Mouse (Mus musculus): ENCODE measurements around the gene Mxi1.

The Mxi1 gene

GRCm38 (mm10) chr19:53310348-53310747 is at the start of gene Mxi1:
Mxi1 (plus strand) TSS chr19:53310518.
- in situ Hi-C loops (cut with MboI, MseI) = loop anchor here (5.0 kb wide), 1 partner anchor 168 kb away; the partner anchor contains the start of gene Add3

- in situ Hi-C loops (cut with MboI, MseI) = no loop called here
Measured at GRCm38 (mm10) chr19:53260828-53261227, 49.5 kb upstream of the Mxi1 start.

GRCm38 (mm10) chr19:53262061-53262460 is 48.3 kb upstream of the Mxi1 start:
- in situ Hi-C loops (cut with MboI, MseI) = no loop called here

GRCm38 (mm10) chr19:53263859-53264733 is 46.2 kb upstream of the Mxi1 start:
- in situ Hi-C loops (cut with MboI, MseI) = no loop called here

- in situ Hi-C loops (cut with MboI, MseI) = no loop called here
Measured at GRCm38 (mm10) chr19:53264821-53265727, 45.2 kb upstream of the Mxi1 start.

DNA sequence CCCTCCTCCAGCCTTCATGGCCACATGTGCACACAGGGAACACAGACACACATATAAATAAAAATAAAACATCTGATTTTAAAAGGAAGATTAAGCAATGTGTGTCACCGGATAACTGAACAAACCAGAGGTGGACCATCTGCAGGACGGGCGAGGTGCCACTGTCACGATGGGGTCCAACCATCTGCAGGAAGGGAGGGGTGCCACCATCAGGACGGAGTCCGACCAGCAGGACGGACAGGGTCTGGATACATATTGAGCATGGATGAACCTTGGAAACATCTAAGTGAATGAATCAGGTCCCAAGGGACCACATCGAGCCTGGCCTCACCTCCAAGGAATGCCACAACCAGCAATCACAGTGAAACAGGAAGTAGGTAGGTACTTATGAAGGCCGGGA is 43.0 kb upstream of the Mxi1 start:
- in situ Hi-C loops (cut with MboI, MseI) = no loop called here

DNA sequence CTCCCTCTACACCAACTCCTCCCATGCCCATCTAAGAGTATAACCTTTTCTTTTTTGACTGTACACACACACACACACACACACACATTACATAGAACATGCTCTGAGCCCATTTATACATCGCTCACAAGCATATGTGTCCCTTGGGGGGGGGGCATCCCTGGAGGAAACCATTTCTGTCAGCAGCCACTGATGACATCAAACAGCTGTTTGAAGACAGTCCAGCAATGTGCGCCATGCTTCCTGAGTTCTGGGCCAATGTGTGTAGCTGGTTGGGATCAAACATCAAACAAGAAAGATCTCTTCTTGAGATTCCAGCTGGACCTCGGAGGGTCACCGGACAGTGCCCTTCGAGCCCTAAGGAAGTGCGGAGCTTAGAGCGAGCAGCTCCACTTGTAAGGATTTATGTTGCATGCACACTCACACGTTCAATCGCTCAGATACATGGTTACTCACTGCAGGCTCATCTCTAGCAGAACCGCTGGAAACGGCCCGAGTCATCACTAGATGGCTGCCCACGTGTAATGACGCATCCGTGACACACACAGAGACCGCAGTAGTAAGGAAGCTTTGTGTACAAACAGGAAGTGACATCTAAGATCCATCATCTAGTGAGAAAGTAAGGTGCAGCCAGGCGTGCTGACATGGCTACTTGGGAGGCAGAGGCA is 37.1 kb upstream of the Mxi1 start:
- in situ Hi-C loops (cut with MboI, MseI) = no loop called here

DNA sequence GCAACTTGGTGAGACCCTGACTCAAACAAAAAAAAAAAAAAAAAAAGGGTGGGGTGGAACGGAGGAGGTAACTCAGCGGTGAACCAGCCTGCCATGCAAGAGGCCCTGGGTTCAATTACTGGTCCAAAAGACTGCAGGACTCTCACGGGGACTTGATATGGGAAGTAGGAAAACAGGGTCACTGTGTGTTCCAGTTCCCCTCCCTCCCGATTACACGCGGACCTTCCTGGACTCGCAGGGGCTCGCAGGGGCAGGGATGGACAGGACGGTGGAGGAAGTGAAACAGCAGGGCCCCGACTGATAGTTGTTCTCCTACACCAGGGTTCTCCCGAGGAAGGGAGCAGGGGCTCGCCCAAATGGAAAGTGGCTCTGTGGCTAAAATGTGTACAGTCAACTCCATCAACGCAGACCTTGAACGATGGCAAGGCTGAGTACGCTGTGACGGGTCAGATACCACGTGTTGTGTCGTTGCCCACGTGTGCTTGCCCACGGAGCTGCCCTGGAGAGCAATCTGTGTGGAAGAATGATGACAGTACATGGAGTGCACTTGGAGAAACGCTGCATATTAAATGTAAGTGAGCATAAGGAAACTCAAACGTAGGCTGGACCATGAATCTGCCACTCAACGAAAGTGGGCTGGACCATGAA is 36.4 kb upstream of the Mxi1 start:
- in situ Hi-C loops (cut with MboI, MseI) = no loop called here

GRCm38 (mm10) chr19:53275204-53275603 is 35.1 kb upstream of the Mxi1 start:
- in situ Hi-C loops (cut with MboI, MseI) = no loop called here

GRCm38 (mm10) chr19:53276902-53277707 is 33.2 kb upstream of the Mxi1 start:
- in situ Hi-C loops (cut with MboI, MseI) = no loop called here

GRCm38 (mm10) chr19:53278491-53279415 is 31.6 kb upstream of the Mxi1 start:
- in situ Hi-C loops (cut with MboI, MseI) = no loop called here

DNA sequence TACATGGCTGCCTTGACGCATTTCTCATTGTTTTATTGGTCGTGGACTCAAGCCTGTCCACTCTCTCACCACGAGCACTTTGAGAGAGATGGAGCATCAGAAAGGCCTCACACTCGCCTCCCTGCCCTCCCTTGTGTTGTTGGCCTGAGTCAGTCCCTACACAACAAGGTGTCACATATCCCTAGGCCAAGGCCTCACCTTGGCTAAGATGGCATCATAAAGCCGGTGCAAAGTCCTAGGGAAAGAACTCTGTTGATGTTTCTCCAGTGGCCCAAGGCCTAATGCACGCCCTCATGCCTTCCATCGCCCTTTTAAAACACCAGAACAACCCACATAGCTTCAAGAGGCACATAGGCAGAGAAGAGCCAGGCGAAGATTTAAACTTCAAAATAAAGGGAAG is 30.1 kb upstream of the Mxi1 start:
- in situ Hi-C loops (cut with MboI, MseI) = no loop called here

DNA sequence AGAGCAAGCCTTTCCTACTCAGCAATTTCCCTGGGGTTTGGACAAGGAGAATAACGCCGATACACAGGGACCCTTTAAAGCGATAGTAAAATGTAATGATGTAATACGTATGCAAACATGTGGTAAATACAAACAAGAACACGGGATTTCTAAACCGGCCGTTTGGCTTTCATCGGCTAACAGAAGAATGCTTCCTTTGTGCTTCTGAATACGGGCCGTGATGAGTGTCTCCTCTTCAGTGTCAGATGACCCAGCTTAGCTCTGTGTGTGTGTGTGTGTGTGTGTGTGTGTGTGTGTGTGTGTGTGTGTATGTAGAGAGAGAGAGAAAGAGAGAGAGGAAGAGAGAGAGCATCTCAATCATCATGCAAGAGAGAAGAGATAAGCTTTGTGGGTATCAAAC is 27.7 kb upstream of the Mxi1 start:
- in situ Hi-C loops (cut with MboI, MseI) = no loop called here

DNA sequence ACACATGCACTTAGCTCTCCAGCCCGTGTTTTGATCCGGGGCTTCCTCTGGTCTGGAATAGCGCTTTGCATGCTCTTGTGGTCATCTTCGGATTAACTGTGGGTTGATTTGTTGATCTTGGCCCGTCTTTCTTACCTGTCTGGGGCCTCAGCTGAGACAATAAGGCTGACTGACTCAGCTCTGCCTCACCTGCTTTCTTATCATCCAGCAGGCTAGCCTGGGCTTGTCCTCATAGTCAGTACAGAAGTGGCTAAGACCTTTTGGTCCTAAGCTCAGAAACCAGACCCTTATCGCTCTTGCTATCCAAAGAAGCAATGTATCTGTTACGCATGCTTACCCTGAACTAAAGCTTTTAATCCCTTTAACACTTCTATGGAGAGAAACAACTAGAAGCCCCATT is 26.6 kb upstream of the Mxi1 start:
- in situ Hi-C loops (cut with MboI, MseI) = no loop called here

DNA sequence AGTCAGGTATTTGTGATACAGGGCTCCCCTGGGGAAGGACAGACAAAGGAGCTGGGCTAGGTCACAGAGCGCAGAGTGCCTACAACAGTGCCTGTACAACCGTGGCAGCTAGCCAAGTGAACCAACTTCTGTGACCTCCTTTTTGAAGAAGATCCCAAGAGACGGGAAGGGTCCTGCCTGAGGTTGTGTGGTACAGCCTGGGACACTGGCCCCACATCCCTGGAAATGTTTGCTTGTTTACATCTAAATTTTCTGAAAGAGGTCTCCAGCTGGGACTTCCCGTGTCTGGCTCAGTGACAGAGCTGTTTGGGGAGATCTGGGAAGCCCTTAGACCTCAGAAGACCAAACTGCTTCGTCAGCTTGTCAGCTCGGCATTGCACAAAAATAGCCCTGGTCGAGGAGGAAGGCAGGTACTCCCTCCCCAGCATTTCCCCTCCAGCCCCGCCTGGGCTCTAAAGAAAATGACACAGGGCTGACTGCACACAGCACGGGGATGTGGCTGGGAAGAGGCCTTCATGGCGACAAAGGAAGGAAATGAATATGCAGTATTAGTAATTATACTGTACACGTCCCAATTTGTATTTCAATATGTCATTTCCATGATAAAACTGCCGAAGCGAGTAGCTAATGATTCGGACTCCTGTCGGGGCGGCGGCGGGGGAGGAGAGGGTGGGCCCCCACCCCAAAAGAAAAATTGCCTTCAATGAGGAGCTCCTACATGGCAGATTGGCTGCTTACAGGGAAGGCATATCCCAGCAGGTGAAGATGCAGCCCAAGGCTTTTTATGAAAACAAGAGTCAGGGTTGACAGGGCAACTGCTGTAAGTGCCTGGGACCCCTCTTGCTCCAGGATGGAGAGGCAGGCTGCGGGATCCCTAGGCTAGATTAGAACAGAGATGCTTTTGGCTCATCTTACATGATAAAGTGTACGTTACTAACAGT is 25.8 kb upstream of the Mxi1 start:
- in situ Hi-C loops (cut with MboI, MseI) = no loop called here

DNA sequence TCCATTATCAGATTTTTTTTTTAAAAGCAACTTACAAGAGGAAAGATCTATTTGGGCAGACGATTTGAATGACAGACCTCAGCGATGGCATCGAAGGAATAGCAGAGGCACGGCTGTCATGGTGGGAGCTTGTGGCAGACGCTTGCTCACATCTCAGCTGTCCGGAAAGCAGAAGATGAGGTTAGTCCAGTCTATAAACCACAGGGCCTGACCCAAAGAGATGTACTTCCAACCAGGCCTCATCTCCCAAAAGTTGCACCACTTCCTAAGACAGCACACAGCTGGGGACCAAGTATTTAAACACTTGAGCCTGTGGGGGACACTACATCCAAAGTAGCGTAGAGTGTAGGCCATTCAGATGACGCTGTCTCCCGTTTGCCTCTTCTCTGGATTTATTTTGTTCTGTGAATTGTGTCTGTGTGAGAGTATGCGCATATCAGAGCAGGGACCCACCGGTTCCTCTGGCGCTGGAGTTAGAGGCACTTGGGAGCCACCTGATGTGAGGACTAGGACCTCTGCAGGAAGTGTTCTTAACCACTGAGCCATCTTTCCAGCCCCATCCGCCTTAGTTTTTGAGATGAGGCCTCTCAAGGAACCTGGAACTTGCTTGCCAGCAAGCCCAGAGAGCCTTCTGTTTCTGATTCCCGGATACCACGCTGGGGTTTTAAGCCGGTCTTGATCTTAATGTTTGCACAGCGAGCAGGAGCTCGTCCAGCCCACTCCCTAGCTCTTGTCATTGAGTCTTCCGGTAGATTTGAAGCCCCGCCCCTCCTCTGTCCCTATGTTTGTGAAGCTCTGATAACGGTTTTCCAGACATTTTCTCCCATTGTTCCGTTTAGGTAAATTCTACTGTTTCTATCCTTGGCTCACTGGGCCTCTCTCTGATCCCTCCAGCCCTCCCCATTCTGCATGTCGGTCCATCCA is 13.7 kb upstream of the Mxi1 start:
- in situ Hi-C loops (cut with MboI, MseI) = no loop called here

GRCm38 (mm10) chr19:53299156-53299828 is 11.0 kb upstream of the Mxi1 start:
- in situ Hi-C loops (cut with MboI, MseI) = no loop called here
